14 mouse cellular contexts compared by ENCODE assay signal in the genomic region with DNA sequence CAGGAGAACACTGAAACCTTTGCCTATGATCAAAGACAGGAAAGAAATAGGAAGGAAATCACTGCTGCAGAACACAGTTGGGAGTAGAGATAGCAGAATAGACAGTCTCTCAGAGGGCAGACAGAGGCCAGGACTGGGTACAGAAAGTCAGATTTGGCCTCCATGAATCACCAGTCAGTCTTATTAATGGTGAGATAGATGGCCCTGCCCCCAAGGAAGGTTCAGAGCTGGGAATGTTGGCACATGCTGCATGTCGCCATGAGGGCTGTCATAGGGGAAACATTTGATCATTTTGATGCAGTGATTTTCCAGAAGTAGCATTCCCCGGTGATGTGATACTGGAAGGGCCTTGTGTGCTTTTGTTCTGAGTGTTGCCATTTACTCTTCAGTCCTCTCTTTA. TPM values are rescaled to one million over a fixed set of nuclear protein-coding genes. Genes with fewer than 3 reads are reported as not detected.
A peak's percentile ranks its signal among the peaks of the same experiment; 100 is the strongest.
DNase-seq lines count a peak whose midpoint lies in the region; ATAC-seq and TF ChIP-seq lines count a peak whose summit lies in the region.
"Had no signal": no experiment of that assay in that cellular context is flagged by ENCODE, and none has a peak within 500 bp of the region (broad histone marks: within the 10 kb centered on the region; RNA-seq: fewer than 3 reads in every experiment).

No protein-coding gene starts in this region.

- H3K4me1 ChIP-seq in cerebellum, adult 2 months (ENCODE audit: control insufficient read depth, insufficient read depth, low read length) = peaks cover 57% of the 10 kb centered on the region
- H3K4me1 ChIP-seq in heart, postnatal 0 days (ENCODE audit: control insufficient read depth, insufficient read depth) = peaks cover 9% of the 10 kb centered on the region; the same call in 1 of the 2 replicates
- H3K4me1 ChIP-seq in midbrain, embryonic 15.5 days = 0 out of 2 replicates have a peak, but pooled peaks cover 5% of the 10 kb centered on the region

- H3K9me3 ChIP-seq in heart, postnatal 0 days (replicated peaks; ENCODE audit: control insufficient read depth, low read length) = no peaks in the 10 kb centered on the region
- H3K9me3 ChIP-seq in midbrain, embryonic 15.5 days = no peaks in the 10 kb centered on the region

- H3K27me3 ChIP-seq in cerebellum, adult 2 months (ENCODE audit: control insufficient read depth, insufficient read depth, low read length) = no peaks in the 10 kb centered on the region
- H3K27me3 ChIP-seq in heart, postnatal 0 days (ENCODE audit: control insufficient read depth, insufficient read depth, low read length) = no peaks in the 10 kb centered on the region
- H3K27me3 ChIP-seq in midbrain, embryonic 15.5 days (replicated peaks) = no peaks in the 10 kb centered on the region

- no peak for TF ChIP-seq POLR2A in cerebellum, adult 2 months (IDR thresholded peaks at IDR 0.05; ENCODE audit: borderline replicate concordance, insufficient read depth, low read length)

- peak; percentile 38 to 39 for DNase-seq in cerebellum, adult 2 months
- DNase-seq in cerebellum, adult 8-10 months = no peak
- no peak for DNase-seq in heart, postnatal 0 days (ENCODE audit: low spot score)
- DNase-seq in heart, adult 18-20 months = no peak
- peak; percentile 16 for DNase-seq in lung, postnatal 10 days
- no peak for DNase-seq in lung, adult 18-20 months
- peak; percentile 27 to 54 for DNase-seq in kidney, postnatal 36 days
- DNase-seq: cerebellum, adult 9-10 months; gastrocnemius, postnatal 36 days; lung, postnatal 14 days had no signal

- TF ChIP-seq EP300 in heart, postnatal 0 days (IDR thresholded peaks at IDR 0.05; ENCODE audit: low read depth) = no peak

- 32% methylated on average over 2 of the region's 2 CpGs for WGBS in cerebellum, adult 2 months
- WGBS in heart, postnatal 0 days = 33% methylated on average over 2 of the region's 2 CpGs
- WGBS in midbrain, embryonic 15.5 days = 88% methylated on average over 2 of the region's 2 CpGs

- no peak for TF ChIP-seq CTCF in cerebellum, adult 2 months (IDR thresholded peaks at IDR 0.05; ENCODE audit: borderline replicate concordance, insufficient read depth, low read depth, low read length)
- TF ChIP-seq CTCF in heart, postnatal 0 days (IDR thresholded peaks at IDR 0.05; ENCODE audit: low read depth) = no peak

- no peak overlapping the region for H3K9ac ChIP-seq in heart, postnatal 0 days (replicated peaks; ENCODE audit: low read depth, low read length)
- no peak overlapping the region for H3K9ac ChIP-seq in midbrain, embryonic 15.5 days
- H3K9ac ChIP-seq: hindbrain, embryonic 14.5 days had no signal

- peaks cover 13% of the 10 kb centered on the region; the same call in 1 of the 2 replicates for H3K36me3 ChIP-seq in heart, postnatal 0 days (replicated peaks; ENCODE audit: control insufficient read depth, insufficient read depth, low read length)
- H3K36me3 ChIP-seq in midbrain, embryonic 15.5 days (replicated peaks) = peaks cover 23% of the 10 kb centered on the region; the same call in 1 of the 2 replicates

- peak; percentile 36 for ATAC-seq in heart, postnatal 0 days (ENCODE audit: insufficient read depth, low read depth)
- no peak for ATAC-seq in midbrain, embryonic 15.5 days (replicated peaks)

- H3K4me3 ChIP-seq in cerebellum, adult 2 months (replicated peaks; ENCODE audit: insufficient read depth, low read depth, low read length) = no peak overlapping the region
- H3K4me3 ChIP-seq in heart, postnatal 0 days (ENCODE audit: low read depth, low read length) = no peak overlapping the region
- no peak overlapping the region for H3K4me3 ChIP-seq in midbrain, embryonic 15.5 days
- H3K4me3 ChIP-seq: myocyte had no signal

- peak overlapping the region; percentile 18; the same call in 1 of the 2 replicates for H3K27ac ChIP-seq in cerebellum, adult 2 months (ENCODE audit: insufficient read depth, low read length)
- H3K27ac ChIP-seq in heart, postnatal 0 days (ENCODE audit: low read depth) = peak overlapping the region; percentile 53
- no peak overlapping the region for H3K27ac ChIP-seq in midbrain, embryonic 15.5 days
- H3K27ac ChIP-seq: hindbrain, embryonic 14.5 days had no signal

- H3K4me2 ChIP-seq in heart, postnatal 0 days (ENCODE audit: low read depth, low read length) = no peak overlapping the region
- H3K4me2 ChIP-seq in midbrain, embryonic 15.5 days = no peak overlapping the region
- H3K4me2 ChIP-seq: hindbrain, embryonic 14.5 days; midbrain, embryonic 11.5 days had no signal

RNA-seq across cellular contexts. Expression of a gene that starts 31.5 kb away (rescaled TPM):
- polyA plus RNA-seq in cerebellum, adult 2 months (2012; rRNA removed) = 118 and 124 TPM in 2 replicates
- 37.6 and 49.0 TPM in 2 replicates for total RNA-seq in heart, postnatal 0 days (2014; rRNA removed; ENCODE audit: low replicate concordance)
- 18.2 and 18.4 TPM in 2 replicates for polyA plus RNA-seq in heart, postnatal 0 days (2015; fragmentation: Nextera tagmentation; extraction: Ambion mirVana)
- total RNA-seq in heart, adult 18-20 months (2021) = 10 to 100 TPM; 40.2 to 45.6 TPM
- 42.8 and 43.2 TPM in 2 replicates for polyA plus RNA-seq in midbrain, embryonic 15.5 days (2015; fragmentation: Nextera tagmentation; extraction: Ambion mirVana)

Comparison
In these comparisons a context has a peak if more than half of its experiments do, and no peak if none do; other contexts are left out.
1. DNase-seq: peak in cerebellum, adult 2 months (2 of 2), lung, postnatal 10 days (single experiment) and kidney, postnatal 36 days (2 of 2); none in cerebellum, adult 8-10 months (single experiment), heart, postnatal 0 days (single experiment), heart, adult 18-20 months (0 of 2) and lung, adult 18-20 months (0 of 2).